Mouse (Mus musculus): ENCODE measurements around the gene Zfp952.
"Not testable (repeated sequence)": the region's sequence is repeated elsewhere in the genome, so short reads cannot be mapped to it uniquely, and the experiment has no call there.

Zfp952 gene

DNA sequence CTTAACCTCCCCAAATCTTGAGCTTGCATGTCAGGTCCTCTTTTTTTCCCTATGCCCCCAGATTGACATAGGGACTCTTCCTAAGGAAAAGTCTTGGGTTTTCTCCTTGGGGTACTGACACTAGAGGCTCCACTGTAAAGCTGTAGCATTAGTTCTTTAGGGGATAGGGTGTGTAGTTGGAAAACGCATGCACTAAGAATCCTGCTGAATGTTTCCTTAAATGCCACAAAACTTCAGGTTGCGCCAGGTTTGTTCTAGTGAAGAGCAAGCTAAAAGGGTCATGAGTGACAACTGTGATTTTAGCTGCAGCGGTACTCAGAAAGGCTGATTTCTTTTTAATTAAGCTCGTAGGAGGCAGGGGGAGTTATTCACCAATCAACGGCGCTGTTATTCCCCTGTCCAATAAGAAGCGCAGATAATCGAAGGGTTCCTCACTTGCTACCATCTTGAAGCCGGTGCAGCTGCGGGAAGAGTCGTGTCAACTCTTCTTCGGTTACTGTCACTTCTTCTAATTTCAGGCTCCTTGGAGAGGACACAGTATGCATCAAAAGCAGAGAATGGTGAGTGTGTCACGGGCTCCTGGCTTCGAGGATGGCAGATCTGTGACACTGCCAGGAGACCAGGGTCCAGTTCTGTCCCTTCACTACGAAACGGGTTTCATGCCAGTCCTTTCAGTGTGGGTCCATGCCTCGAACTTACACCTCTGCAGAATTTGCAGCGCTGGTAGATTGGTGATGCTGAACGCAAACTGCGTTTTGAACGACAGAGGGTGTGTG, at the start of gene Zfp952:
Gene Zfp952, plus strand, starts transcription at position 431 of the 776 bp plus-strand sequence.
- DNase-seq = peak; percentile 90

DNA sequence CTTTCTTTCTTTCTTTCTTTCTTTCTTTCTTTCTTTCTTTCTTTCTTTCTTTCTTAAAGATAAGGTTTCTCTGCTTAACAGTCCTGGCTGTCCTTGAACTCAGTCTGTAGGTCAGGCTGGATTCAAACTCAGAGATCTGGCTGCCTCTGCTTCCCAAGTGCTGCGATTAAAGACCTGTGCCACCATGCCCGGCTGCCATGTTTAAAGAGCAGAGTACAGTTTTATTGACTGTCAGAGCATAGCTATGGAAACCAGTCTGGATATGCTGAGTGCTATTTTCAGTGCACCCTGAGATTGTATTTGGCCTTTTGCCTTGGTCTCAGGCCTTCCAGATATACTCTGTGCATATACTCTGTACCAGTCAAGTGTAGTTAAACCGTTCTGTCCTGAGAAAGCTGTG, 49.3 kb upstream of the Zfp952 start:
- DNase-seq = no peak

DNA sequence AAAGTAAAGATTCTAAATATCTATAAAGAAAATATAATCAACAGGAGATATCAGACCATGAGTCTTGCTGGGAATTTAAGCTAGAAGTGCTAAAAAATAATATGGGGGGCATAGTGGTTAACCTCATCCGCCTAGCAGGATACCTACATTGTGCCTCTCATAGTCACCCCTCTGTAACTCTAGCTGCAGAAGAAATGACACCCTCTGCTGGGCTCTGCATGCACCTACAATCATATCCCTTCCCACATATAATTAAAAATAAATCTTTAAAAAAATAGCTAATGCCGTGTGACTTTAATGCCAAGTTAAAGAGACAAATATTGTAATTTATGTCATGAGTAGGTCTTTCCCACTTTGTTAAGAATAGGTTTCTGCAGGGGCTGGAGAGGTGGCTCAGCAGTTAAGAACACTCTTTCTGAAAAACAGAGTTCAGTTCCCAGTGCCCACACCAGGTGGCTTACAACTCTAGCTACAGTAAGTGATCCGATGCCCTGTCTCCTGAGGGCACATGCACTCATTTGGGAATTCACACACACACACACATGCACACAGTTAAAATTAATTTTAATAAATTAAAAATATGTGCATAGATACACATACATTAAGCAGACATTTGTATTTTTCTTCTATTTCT, 48.4 kb upstream of the Zfp952 start:
- no peak for DNase-seq

DNA sequence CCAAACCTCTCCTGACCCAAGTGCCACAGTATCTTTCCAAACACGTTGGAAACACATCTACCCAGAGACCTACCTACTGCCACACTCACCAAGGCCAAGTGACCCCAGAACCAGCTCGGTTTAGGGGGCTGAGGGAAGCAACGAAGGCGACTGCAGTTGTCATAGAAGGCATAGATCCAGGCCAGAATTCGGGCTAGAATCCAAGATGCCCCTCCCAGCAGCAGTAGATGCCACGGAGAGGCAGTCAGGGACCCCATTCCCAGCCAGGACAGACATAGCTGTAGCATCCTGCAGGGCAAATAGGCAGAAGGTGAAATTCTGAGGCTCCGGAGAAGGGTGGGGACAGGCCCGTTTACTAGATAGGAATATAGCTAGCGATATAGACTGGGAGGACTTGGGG, 46.2 kb upstream of the Zfp952 start:
- DNase-seq = no peak

DNA sequence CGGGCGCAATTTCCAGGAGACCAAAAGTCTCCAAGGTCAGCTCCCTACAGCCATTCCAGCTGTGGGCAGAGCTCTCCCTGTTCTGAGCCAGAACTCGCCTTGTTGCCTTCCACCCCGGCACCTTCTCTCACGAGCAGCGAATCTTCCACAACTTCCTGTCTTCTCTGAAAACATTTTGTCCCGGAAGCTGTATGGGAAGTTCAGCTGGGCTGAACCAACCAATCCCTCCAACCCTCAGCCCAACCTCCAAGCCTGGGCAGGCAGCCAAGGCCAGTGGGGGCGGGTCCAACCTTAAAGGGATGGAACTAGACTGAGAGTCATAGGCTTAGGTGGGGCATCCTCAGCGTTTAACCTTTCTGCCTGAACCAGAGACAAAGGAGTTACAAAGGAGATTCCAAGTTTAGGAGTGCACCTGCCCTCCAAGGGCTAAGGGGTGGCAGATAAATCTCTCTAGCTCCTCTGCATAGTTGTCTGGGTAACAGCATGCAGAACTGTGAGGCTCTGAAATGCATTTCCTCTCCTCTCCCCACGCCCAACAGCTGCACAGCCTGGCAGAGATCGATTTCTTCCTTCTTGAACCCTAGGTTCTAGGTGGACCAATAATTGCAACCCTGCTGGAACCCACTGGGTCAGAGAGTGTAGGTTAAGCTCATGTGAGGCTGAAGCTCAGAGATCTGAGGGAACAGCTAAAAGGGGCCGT, 45.6 kb upstream of the Zfp952 start, which contains the start of gene Cyp4f13:
Gene Cyp4f13, minus strand, starts transcription at position 188 of the 700 bp plus-strand sequence.
- DNase-seq = peak; percentile 76

DNA sequence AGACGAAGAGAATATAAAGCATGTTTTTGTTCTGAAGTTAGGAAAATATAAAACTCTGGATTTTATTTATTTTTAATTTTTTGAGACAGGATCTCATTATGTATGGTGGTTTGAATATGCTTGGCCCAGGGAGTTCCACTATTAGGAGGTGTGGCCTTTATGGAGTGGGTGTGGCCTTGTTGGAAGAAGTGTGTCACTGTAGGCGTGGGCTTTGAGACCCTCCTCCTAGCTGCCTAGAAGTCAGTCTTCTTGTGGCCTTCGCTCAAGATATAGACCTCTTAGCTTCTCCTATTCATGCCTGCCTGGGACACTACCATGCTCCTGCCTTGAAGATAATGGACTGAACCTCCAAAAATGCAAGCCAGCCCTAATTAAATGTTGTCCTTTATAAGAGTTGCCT, 42.8 kb upstream of the Zfp952 start:
- no peak for DNase-seq

DNA sequence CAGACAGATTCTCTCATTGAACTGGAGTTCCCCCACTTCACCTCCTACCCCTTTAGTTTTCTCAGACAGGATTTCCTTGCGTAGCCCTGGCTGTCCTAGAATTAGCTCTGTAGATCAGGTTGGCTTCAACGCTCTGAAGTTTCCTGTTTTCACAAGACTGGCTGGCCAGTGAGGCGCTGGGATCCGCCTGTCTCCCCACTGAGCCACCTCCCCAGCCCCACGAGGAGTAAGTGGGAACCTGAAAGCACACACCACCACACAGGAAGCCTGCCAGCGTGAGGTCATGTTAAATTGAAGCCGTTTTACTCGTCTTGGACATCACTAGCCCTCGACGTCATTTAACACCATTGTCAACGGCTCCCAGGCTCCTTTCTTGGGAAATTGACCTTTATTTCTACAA, 41.9 kb upstream of the Zfp952 start:
- DNase-seq = no peak

DNA sequence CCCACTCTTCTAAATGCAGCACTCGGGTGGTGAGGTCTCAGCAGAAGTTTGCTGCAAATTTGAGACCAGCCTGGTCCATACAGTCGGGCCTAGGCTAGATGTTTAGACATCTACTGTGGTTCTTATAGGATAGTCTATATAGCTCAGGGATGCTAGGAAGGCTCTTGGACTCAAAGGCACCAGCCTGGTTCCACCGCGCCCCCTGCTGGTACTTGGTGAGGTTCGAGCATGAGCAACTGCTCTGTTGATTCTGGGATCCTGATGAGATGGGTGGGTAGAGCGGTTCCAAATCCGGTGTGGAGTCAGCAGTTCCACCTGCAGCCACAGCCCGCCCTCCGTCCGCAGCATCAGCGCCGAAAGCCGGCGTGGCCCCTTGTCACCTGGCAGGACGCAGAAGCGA, 41.5 kb upstream of the Zfp952 start:
- peak; percentile 76 for DNase-seq

DNA sequence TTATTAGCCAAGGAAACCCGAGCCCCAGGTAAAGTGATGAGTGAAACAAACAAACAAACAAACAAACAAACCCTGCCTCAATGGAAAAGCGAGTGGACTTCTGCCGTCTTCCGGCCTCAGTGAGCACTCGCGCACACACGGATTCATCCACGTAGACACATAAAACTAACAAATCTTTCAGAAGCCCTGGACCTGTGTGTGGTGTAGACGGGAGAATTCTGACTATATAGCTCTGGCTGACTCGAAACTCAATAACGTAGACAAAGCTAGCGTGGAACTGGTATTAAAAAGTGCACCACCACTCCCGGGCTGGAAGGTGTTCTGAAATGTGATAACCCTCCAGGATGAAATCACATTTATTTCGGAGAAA, 27.7 kb upstream of the Zfp952 start:
- no peak for DNase-seq

DNA sequence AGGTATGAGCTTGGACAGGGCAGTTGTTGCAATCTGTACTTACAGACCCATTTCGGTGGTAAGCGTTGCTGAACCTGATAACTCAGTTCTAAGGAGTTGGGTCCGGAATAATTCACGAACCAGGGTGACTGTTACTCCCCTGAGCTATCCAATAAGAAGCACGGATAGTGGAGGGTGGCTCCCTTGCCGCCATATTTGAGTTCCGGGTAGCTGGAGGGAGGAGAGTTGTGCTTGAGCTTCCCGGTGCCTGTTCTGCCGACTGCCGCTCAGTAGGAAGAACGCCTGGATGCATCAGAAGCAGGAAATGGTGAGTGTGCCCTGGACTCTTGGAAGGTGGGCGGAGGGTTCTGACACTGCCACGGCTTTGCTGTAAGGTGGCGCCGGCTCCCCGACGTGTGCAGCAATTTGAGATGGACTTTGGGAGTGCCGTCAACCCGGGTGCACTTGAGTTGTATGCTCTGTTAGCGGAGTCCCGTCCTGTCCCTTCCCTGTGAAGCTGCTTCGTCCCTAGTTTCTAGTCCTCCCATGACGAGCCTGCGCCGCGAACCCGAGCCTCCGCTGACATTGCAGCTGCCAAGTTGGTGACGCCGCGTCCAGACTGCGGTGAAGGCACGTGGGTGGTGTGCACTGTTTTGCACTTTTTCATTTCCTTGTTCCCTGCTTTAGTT, 27.2 kb upstream of the Zfp952 start, which contains the start of gene Zfp472:
Gene Zfp472, plus strand, starts transcription at position 192 of the 668 bp plus-strand sequence.
- peak; percentile 92 for DNase-seq

DNA sequence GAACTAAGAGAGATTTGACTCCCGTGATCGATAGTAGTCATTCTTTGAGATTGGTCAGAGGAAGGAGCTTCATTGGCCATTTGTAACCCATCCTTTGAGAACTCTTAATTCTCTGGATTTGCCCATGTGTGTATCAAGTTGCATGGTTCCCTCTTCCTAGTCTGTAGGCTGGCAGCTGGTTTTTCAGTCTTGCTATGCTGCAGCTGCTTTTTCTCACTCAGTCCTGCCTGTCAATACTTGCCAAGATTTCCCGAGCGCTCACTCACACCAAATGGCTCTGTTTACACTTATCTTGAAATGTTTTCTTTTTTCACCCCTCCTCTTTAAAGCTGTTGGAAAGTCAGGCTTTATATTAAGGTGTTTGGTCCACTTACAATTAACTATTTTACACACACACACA, 11.6 kb upstream of the Zfp952 start:
- DNase-seq = no peak

DNA sequence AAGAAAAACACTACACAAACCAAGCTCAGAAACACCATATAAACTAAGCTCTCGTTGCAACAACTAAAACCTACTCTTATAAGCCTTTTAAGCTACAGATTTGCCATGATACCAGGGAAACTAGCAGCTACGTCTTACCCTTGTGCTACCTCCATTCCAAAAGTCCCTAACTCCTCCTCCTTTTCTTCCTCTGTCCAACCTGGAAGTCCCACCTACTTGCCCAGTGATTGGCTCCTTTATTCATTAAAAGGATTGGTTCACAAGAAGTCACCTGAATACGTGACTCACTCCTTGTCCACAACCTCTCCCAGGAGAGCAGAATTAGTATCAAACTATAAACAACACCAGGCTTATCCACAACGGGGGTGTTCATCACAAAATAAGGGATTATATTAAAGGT, 6.6 kb upstream of the Zfp952 start:
- DNase-seq = no peak

DNA sequence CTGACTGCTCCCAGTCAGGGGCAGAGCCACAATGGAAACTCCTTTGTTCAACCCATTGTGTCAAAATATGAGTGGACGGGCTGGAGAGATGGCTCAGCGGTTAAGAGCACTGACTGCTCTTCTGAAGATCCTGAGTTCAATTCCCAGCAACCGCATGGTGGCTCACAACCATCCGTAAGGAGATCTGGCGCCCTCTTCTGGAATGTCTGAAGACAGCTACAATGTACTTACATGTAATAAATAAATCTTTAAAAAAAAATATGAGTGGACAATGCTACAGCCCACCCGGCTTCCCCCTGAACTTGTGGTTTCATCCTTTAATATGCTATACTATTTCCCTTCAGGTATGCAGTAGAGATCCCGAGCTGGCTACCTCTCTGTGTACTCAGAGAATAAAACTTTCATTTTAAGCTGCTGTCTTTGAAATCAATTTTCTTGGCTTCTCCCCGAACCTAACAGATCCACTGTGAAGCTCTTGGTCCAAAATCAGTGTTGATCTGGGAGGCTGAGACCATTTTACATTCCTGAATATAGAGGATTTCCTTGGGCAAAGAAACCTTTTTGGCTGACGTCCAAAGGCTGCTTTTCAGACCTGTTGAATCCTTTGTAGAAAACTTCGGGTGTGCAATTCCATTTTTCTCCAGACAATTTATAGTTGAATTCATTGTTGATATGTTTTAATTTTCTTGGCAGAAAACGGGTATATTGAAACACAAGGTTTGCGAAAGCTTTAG, 797 bp upstream of the Zfp952 start:
- peak; percentile 29 for DNase-seq

DNA sequence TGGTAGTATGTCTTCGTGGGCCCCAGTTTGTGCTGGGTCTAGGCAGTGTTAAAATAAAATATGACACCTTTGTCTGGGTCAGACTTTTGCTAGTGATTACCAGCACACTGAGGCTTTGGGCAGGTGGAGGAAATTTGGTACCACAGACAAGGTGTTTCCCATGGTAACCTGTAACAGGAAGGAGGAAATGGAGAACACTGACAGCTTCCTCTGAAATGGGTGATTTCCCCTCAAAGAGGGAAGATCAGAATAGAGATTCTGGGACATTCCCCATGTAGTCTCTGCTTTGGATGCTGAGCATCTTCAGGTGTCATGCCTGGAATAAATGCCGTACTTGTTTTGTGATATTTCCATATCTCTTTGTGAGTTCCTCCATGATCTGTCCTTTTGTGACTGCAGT, 5.6 kb downstream of the Zfp952 start:
- DNase-seq = no peak

DNA sequence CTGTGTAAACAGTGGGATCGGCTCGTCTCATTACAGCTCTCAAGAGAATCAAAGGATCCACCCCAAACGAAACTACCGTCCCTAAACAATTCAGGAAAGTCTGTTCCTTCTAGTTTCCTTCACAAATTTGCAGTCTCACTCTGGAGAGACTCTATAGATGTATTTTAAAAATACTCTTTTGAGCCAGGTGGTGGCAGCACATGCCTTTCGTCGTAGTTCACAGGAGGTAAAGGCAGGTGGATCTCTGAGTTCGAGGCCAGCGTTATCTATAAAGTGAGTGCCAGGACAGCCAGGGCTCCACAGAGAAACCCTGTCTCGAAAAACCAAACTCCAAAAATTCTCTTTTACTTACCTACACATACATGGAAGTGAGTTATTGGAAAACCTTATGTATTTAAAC, 15.4 kb downstream of the Zfp952 start:
- peak; percentile 5 for DNase-seq

DNA sequence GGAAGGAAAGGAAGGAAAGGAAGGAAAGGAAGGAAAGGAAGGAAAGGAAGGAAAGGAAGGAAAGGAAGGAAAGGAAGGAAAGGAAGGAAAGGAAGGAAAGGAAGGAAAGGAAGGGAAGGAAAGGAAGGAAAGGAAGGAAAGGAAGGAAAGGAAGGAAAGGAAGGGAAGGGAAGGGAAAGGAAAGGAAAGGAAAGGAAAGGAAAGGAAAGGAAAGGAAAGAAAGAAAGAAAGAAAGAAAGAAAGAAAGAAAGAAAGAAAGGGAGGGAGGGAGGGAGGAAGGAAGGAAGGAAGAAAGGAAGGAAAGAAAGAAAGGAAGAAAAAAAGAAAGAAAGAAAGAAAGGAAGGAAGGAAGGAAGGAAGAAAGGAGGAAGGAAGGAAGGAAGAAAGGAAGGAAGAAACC, 27.5 kb downstream of the Zfp952 start:
- DNase-seq = not testable (repeated sequence)

DNA sequence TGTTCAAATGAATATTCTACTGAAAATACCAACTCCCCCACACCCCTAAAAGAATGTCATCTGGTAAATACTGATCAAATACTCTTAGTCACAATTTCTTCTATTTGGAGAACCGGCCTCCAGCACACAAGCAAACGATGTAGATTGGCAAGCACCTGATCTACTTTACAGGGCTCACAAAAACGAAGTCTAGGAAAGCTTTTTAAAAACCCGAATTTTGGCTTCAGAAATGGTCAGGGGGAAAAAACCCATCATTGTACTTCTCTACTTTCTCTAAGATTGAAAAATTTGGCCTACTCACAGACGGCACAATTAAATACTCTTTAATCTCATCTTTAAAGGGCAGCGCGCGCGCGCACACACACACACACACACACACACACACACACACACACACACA, 39.4 kb downstream of the Zfp952 start:
- DNase-seq = no peak

DNA sequence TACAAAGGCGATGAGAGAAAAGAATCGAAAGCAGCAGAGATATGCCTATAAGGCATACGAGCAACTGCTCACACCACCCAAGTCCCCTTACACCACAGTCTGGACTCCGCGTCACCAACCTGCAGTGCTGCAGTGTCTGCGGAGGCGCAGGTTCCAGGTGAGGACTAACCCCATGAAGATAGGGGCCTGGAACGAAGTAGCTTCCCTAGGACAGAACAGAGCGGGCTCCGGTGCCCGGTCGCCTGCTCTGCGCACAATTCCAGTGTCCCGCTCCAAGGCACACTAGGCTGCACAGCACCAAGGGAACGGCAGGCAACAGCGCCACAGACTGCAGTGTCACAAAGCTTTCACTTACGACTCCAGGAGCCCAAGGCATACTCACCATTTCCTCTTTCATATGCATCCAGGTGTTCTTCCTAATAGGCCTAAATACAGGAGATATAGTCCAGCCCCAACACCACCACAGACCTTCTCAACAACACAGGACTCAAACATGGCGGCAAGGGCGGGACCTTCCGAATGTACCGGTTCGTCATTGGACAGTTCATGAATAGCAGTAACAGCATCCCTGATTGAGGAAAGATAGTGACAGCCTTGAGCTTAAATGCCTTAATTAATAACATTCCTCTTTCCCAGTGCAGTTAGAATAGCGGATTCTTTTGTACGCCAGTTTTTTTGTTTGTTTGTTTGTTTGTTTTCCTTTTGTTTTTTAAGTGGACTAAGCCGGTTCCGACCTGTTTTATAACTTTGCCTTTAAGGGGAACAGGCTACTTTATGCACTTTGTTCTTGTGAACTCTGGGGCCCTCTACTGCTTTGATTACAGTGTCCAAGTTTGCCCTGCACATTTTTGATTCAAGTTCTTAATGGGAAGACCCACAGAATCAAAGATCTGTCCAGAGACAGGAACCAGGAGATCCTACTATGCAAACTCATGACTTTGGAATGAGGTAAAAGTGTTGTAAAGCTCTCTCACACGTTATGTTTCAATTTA, 40.3 kb downstream of the Zfp952 start, which contains the start of gene Zfp763:
Gene Zfp763, minus strand, starts transcription at position 503 of the 992 bp plus-strand sequence.
- peak; percentile 92 for DNase-seq

All from embryo, embryonic 11 days (tissue).